Mouse (Mus musculus) monocyte, adult 5-6 weeks (primary cell): ENCODE data around the gene Adamts12. TPM values are rescaled to one million over a fixed set of nuclear protein-coding genes. Genes with fewer than 3 reads are reported as not detected.

Experiments used
- ATAC-seq: fragments of 153-309, 156-312 bp; replicated peaks from 2 replicates; pipeline ENCODE4 v1.8.0; 2017; ENCODE audit warnings: mild to moderate bottlenecking; ENCODE audit not compliant: low TSS enrichment, insufficient number of reproducible peaks, severe bottlenecking, poor library complexity, low FRiP score
- total RNA-seq: library from RNA; stranded (forward); fragments of 200-1000, 200-491, 200-594 nt; gene quantifications from 3 replicates; pipeline ENCODE4 v1.2.3, GENCODE M21; 2017

Gene Adamts12
- total RNA-seq, 1 experiment from 2014 or later = not detected

GRCm38 (mm10) chr15:11125361-11125760, 60.8 kb downstream of the Adamts12 start:
- no peak for ATAC-seq

- ATAC-seq = no peak
These were observed 63.9 kb downstream of the Adamts12 start for GRCm38 (mm10) chr15:11128457-11128856.

DNA sequence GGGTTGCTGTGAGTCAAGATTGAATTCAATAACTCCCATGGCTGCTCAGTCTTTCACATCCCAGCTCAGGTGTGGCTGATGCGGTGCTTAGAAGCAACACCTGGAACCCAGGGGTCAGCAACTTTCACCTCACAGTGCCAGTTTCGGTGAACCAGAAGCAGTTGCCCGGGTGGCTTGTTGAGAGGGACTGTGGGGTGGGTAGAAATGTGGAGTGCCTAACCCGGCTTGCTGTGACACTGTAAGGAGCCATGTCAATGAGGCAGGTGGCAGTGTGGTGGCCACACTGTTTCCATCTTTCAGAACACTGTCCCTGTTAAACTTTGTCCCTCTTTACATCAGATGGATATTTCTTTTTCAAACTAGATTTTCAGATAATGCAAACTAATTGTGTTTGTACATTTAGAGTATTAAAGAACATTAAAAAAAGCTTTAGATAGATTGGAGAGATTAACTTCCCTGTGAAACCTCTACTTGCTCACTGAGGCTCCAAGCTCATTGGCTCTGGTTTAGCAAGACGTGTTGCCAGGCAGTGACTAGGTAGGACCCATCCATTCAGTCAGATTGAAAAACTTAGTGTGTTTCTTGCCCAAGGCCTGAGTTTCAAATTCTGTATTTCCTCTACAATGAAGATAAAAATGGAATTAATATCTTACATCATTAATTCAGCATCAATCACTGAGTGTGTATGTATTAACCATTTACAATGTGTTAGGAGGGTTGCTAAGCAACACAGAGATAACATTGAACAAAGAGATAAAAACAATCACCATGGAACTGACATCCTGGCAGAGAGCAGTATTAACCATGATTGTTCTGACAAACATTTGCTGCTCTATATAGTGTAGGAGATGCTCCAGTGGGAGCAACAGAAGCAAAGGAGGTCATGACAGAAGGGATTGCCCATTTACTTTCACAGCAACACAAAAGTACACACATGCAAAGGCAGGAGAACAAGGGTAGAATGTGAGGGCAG, 68.3 kb downstream of the Adamts12 start:
- ATAC-seq = no peak

DNA sequence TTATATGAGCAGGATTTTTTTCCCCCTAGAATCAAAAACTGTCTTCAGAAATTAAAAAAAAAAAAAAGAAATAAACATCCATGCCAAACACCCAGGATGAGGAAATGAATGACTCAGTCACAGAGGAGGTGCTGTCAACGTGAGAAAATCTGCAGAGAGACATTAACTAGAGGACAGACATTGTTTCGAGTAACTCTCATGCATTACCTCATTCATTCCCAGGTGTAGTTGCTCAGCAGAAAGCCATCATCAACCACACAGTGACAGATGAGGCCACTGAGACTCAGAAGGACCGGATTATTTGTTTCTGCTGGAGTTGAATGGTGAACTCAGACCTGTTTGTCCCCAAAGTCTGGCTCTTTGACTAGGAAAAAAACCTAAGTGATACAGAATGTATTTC, 81.0 kb downstream of the Adamts12 start:
- ATAC-seq = no peak

- no peak for ATAC-seq
These were observed 94.8 kb downstream of the Adamts12 start for GRCm38 (mm10) chr15:11159386-11159785.

GRCm38 (mm10) chr15:11160759-11161158, 96.2 kb downstream of the Adamts12 start:
- ATAC-seq = no peak

GRCm38 (mm10) chr15:11165883-11166282, 101.3 kb downstream of the Adamts12 start:
- no peak for ATAC-seq

DNA sequence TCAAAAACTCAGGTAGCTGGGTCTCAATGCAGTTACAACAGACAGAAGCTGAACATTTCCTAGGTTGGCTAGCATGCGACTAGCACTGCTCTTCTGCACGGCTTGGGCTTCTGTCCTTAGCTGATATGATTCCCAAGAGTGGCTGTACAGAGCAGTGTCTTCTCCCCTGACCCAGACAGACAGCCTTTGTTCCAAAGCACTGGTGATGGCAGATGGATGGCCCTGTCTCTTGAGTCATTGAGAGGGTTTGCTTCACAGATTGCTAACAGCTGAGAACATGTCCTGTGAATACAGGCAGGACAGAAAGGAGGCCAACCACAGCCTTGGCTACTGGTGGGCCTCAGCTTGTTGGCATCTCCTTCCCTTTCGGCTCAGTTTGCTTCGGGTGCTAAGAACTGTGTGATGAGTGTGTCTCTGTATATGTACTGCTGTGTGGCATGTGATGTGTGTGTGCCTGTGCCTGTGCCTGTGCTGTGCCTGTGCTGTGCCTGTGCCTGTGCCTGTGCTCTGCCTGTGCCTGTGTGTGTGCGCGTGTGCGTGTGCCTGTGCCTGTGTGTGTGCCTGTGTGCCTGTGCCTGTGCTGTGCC, 109.4 kb downstream of the Adamts12 start:
- no peak for ATAC-seq

- no peak for ATAC-seq
These were observed 110.3 kb downstream of the Adamts12 start for GRCm38 (mm10) chr15:11174842-11175241.

DNA sequence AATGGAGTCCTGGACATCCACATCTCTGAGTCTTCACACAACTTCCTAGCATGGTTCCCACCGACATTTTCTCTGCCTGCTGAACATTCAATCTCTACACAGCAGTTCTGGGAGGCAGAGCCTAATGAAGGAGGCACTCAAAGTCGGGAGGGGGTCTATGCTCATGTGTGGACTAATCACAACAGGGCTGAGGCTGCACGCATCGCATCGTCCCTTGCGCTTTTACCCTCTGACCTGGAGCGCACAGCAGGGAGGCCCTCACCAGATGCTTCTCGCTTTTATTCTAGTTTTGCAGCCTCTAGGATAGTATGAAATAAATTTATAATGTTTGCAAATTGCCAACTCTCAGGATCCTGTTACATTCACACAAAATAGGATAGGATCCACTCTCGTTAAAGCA, 112.9 kb downstream of the Adamts12 start:
- no peak for ATAC-seq

GRCm38 (mm10) chr15:11179751-11180169, 115.2 kb downstream of the Adamts12 start:
- no peak for ATAC-seq

GRCm38 (mm10) chr15:11186711-11187110, 122.1 kb downstream of the Adamts12 start:
- ATAC-seq = no peak

DNA sequence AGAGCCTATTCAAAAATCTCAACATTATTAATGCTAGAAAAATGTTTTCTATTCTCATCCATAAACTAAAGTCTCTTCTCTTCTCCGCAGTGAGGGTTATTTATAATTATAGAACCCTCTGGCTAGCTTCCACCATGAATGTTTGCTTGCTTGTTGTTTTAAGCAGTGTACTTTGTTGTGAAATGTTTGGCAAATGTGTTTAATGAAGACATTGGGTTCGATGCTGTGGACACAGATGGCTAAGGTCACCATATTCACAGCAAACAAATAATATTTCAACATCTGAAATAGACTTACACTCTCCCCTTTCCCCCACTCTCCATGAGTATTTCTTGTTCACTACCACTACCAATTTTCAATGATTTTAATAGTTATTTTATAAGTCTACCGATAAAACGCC, 125.9 kb downstream of the Adamts12 start:
- no peak for ATAC-seq

DNA sequence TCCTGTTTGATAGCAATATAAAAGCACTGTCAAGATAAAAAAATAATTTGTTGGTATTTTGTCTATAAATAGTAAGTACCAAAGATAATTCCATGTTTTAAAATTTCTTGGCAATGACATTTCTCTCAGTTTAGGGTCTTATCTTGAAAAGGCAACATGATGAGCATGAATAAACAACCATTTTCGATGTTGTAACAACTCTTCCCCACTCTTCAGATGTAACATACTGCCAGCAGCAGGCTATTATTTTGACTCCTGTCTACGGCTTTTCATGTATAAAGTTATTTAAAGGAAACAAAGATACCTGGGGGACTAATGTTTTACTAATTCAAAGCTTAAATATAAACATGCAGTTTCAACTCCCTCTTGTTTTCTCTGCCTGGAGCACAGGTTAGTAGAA, 128.2 kb downstream of the Adamts12 start:
- no peak for ATAC-seq

- ATAC-seq = no peak
These were observed 132.5 kb downstream of the Adamts12 start for GRCm38 (mm10) chr15:11197051-11197450.

- no peak for ATAC-seq
These were observed 133.7 kb downstream of the Adamts12 start for GRCm38 (mm10) chr15:11198246-11198795.

GRCm38 (mm10) chr15:11203084-11203483, 138.5 kb downstream of the Adamts12 start:
- no peak for ATAC-seq

GRCm38 (mm10) chr15:11204934-11205333, 140.3 kb downstream of the Adamts12 start:
- ATAC-seq = no peak

GRCm38 (mm10) chr15:11210976-11211375, 146.4 kb downstream of the Adamts12 start:
- no peak for ATAC-seq
